Mouse (Mus musculus) brain, embryonic 14.5 days (tissue): ENCODE data around the gene Gm19402.

ENCODE experiments used
- CTCF ChIP-seq: fragments of 200-500 bp; IDR thresholded peaks from 2 replicates; pipeline ENCODE4 v1.5.1; 2012; ENCODE audit warnings: inconsistent platforms, mild to moderate bottlenecking, moderate library complexity, borderline replicate concordance; ENCODE audit not compliant: insufficient read depth, insufficient read length; ENCODE audit errors: extremely low read depth
- POLR2A ChIP-seq: fragments of 200-500 bp; IDR thresholded peaks from 2 replicates; pipeline ENCODE4 v1.6.1; 2012; ENCODE audit warnings: mild to moderate bottlenecking, inconsistent platforms, borderline replicate concordance; ENCODE audit not compliant: poor library complexity, insufficient read depth, insufficient read length, severe bottlenecking; ENCODE audit errors: extremely low read depth

GRCm38 (mm10) chr10:77667402-77667801 lies 23.2 kb downstream of the Gm19402 start:
- TF ChIP-seq CTCF, result no peak
- TF ChIP-seq POLR2A, result no peak
